Mouse (Mus musculus) myocyte (in vitro differentiated cells): Measurements from ENCODE around the gene Tbx19.

ENCODE experiments used
- CEBPB ChIP-seq: IDR thresholded peaks from 2 replicates; pipeline ENCODE4 v1.6.1; 2011; ENCODE audit warnings: mild to moderate bottlenecking, moderate library complexity; ENCODE audit not compliant: poor library complexity, insufficient read depth, severe bottlenecking
- E2F4 ChIP-seq: IDR thresholded peaks from one replicate; pipeline ENCODE4 v1.6.1; 2011; ENCODE audit warnings: mild to moderate bottlenecking, control low read depth, moderate library complexity; ENCODE audit not compliant: insufficient read depth
- MAX ChIP-seq: IDR thresholded peaks from one replicate; pipeline ENCODE4 v1.6.1; 2011; ENCODE audit warnings: low read depth, mild to moderate bottlenecking, control low read depth
- POLR2A ChIP-seq: IDR thresholded peaks from one replicate; pipeline ENCODE4 v1.6.1; 2011; ENCODE audit warnings: low read depth, mild to moderate bottlenecking, control low read depth, moderate library complexity; ENCODE audit not compliant: insufficient read length
- SRF ChIP-seq: IDR thresholded peaks from one replicate; pipeline ENCODE4 v1.6.1; 2011; ENCODE audit warnings: low read depth; ENCODE audit not compliant: control insufficient read depth, insufficient read length
- TCF12 ChIP-seq: IDR thresholded peaks from one replicate; pipeline ENCODE4 v1.6.1; 2011; ENCODE audit warnings: mild to moderate bottlenecking, control low read depth; ENCODE audit not compliant: poor library complexity, insufficient read depth, severe bottlenecking
- TCF3 ChIP-seq: IDR thresholded peaks from one replicate; pipeline ENCODE4 v1.6.1; 2011; ENCODE audit warnings: low read depth, control low read depth; ENCODE audit not compliant: insufficient read length

DNA sequence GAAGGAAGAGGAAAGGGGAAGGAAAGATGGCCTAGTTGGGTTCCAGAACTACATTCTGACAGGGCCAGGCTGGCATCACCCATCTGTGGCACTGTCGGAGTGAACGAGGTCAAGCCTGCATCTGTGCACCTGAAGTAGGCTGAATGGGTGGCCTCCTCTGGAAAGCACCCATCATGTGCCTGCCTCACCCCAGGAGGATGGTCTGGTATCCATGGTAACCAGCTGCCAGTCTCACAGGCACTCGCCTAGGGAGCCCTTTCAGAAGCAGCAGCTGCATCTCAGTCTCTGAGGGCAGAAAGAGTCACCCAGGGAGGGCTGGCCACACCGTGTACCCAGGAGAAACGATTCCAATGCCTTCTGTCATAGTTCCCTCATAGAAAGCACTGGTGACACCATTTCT lies 26.8 kb upstream of the Tbx19 start:
- no peak for TF ChIP-seq TCF3
- no peak for TF ChIP-seq TCF12
- no peak for TF ChIP-seq E2F4
- TF ChIP-seq SRF = no peak
- TF ChIP-seq POLR2A = no peak
- TF ChIP-seq MAX = no peak
- TF ChIP-seq CEBPB = no peak
